Mouse (Mus musculus): ENCODE measurements around the gene Tut4. TPM values are rescaled to one million over a fixed set of nuclear protein-coding genes. Genes with fewer than 3 reads are reported as not detected.

Gene Tut4
- total and polyA plus RNA-seq, 3 experiments = 23.5 to 67.4 (median 26.3) TPM

- Histone ChIP-seq H3K27ac (ENCODE audit: insufficient read depth, low read depth) (no peak overlapping the region), H3K4me1 (ENCODE audit: control insufficient read depth in 1 of 2, insufficient read depth in 2 of 2) (peaks cover 0 to 4% of the 10 kb centered on the region in 2 experiments; a peak in 1 of 4 replicates), H3K4me2 (ENCODE audit: insufficient read depth, low read depth, poor library complexity, severe bottlenecking) (no peak overlapping the region), H3K36me3 (replicated peaks in 1 of 2; ENCODE audit: control insufficient read depth in 1 of 2, insufficient read depth in 1 of 2, low read length in 1 of 2) (no peaks in the 10 kb centered on the region), H3K9me3 (replicated peaks; ENCODE audit: low read length) (no peaks in the 10 kb centered on the region), H3K79me2 (replicated peaks; ENCODE audit: control insufficient read depth, extremely low read depth, insufficient read depth, poor library complexity, severe bottlenecking) (no peaks in the 10 kb centered on the region; the same call in 1 of the 2 replicates), H3K4me3 (replicated peaks in 1 of 3; ENCODE audit: low read depth in 2 of 3, low read length in 2 of 3, poor library complexity in 1 of 3) (no peak overlapping the region), H3K9ac (ENCODE audit: insufficient read depth, low read depth) (no peak overlapping the region), H3K27me3 (replicated peaks) (no peaks in the 10 kb centered on the region)
- DNase-seq (ENCODE audit: extremely low read depth) = no peak
- TF ChIP-seq ZMIZ1 (IDR thresholded peaks at IDR 0.05; ENCODE audit: low read depth, low read length) (no peak), ETS1 (conservative IDR thresholded peaks at IDR 0.05; ENCODE audit: low read depth, low read length) (no peak), NELFE (IDR thresholded peaks at IDR 0.05; ENCODE audit: low read depth, low read length) (no peak), UBTF (IDR thresholded peaks at IDR 0.05; ENCODE audit: low read depth, low read length) (no peak)
- dilution Hi-C loops (cut with MboI; ENCODE audit: extremely low pct_ligation_motif_present, extremely low pct_unique_long_range_greater_than_20kb, low sequenced_read_pairs) (no loop called here), in situ Hi-C loops (cut with MboI; ENCODE audit: low pct_ligation_motif_present, low pct_unique_long_range_greater_than_20kb, low sequenced_read_pairs) (no loop called here)
Observed at GRCm38 (mm10) chr4:108434221-108434620, 25.0 kb upstream of the Tut4 start.

GRCm38 (mm10) chr4:108434781-108435180, 24.4 kb upstream of the Tut4 start:
- in situ Hi-C loops (cut with MboI; ENCODE audit: low pct_ligation_motif_present, low pct_unique_long_range_greater_than_20kb, low sequenced_read_pairs) = no loop called here

GRCm38 (mm10) chr4:108435646-108436045, 23.6 kb upstream of the Tut4 start:
- H3K4me3 ChIP-seq (replicated peaks in 1 of 3; ENCODE audit: low read depth in 2 of 3, low read length in 2 of 3, poor library complexity in 1 of 3) = no peak overlapping the region
- no peaks in the 10 kb centered on the region for H3K36me3 ChIP-seq (replicated peaks in 1 of 2; ENCODE audit: control insufficient read depth in 1 of 2, insufficient read depth in 1 of 2, low read length in 1 of 2)
- H3K79me2 ChIP-seq (replicated peaks; ENCODE audit: control insufficient read depth, extremely low read depth, insufficient read depth, poor library complexity, severe bottlenecking) = no peaks in the 10 kb centered on the region; the same call in 1 of the 2 replicates
- no peak overlapping the region for H3K27ac ChIP-seq (ENCODE audit: insufficient read depth, low read depth)
- in situ Hi-C loops (cut with MboI; ENCODE audit: low pct_ligation_motif_present, low pct_unique_long_range_greater_than_20kb, low sequenced_read_pairs) (no loop called here), dilution Hi-C loops (cut with MboI; ENCODE audit: extremely low pct_ligation_motif_present, extremely low pct_unique_long_range_greater_than_20kb, low sequenced_read_pairs) (no loop called here)
- no peaks in the 10 kb centered on the region for H3K9me3 ChIP-seq (replicated peaks; ENCODE audit: low read length)
- TF ChIP-seq ZC3H11A (IDR thresholded peaks at IDR 0.05; ENCODE audit: low read depth, low read length) = no peak
- no peak for TF ChIP-seq MAZ (IDR thresholded peaks at IDR 0.05; ENCODE audit: low read depth, low read length)
- no peak for TF ChIP-seq IRF4 (IDR thresholded peaks at IDR 0.05; ENCODE audit: low read depth, low read length)
- TF ChIP-seq MAFK (IDR thresholded peaks at IDR 0.05; ENCODE audit: insufficient replicate concordance, low read length) = no peak
- TF ChIP-seq BHLHE40 (IDR thresholded peaks at IDR 0.05; ENCODE audit: low read depth, low read length) = no peak
- TF ChIP-seq ZNF384 (IDR thresholded peaks at IDR 0.05; ENCODE audit: low read depth, low read length) = no peak
- TF ChIP-seq POLR2A (IDR thresholded peaks at IDR 0.05; ENCODE audit: low read depth, low read length) = no peak
- no peak for DNase-seq (ENCODE audit: extremely low read depth)
- peaks cover 0 to 4% of the 10 kb centered on the region in 2 experiments; a peak in 1 of 4 replicates for H3K4me1 ChIP-seq (ENCODE audit: control insufficient read depth in 1 of 2, insufficient read depth in 2 of 2)
- H3K27me3 ChIP-seq (replicated peaks) = no peaks in the 10 kb centered on the region
- H3K4me2 ChIP-seq (ENCODE audit: insufficient read depth, low read depth, poor library complexity, severe bottlenecking) = no peak overlapping the region
- H3K9ac ChIP-seq (ENCODE audit: insufficient read depth, low read depth) = no peak overlapping the region

More at GRCm38 (mm10) chr4:108434781-108435180, 24.4 kb upstream of the Tut4 start:
- no peaks in the 10 kb centered on the region; the same call in 1 of the 2 replicates for H3K79me2 ChIP-seq (replicated peaks; ENCODE audit: control insufficient read depth, extremely low read depth, insufficient read depth, poor library complexity, severe bottlenecking)
- dilution Hi-C loops (cut with MboI; ENCODE audit: extremely low pct_ligation_motif_present, extremely low pct_unique_long_range_greater_than_20kb, low sequenced_read_pairs) = no loop called here
- no peak overlapping the region for H3K9ac ChIP-seq (ENCODE audit: insufficient read depth, low read depth)
- H3K27me3 ChIP-seq (replicated peaks) = no peaks in the 10 kb centered on the region
- H3K4me2 ChIP-seq (ENCODE audit: insufficient read depth, low read depth, poor library complexity, severe bottlenecking) = no peak overlapping the region
- no peaks in the 10 kb centered on the region for H3K9me3 ChIP-seq (replicated peaks; ENCODE audit: low read length)
- TF ChIP-seq NRF1 (IDR thresholded peaks at IDR 0.05; ENCODE audit: low read depth, low read length) = no peak
- TF ChIP-seq ZNF384 (IDR thresholded peaks at IDR 0.05; ENCODE audit: low read depth, low read length) = no peak
- TF ChIP-seq ZMIZ1 (IDR thresholded peaks at IDR 0.05; ENCODE audit: low read depth, low read length) = no peak
- TF ChIP-seq UBTF (IDR thresholded peaks at IDR 0.05; ENCODE audit: low read depth, low read length) = no peak
- no peak for TF ChIP-seq CHD1 (IDR thresholded peaks at IDR 0.05; ENCODE audit: low read depth, low read length)
- no peak for TF ChIP-seq HCFC1 (IDR thresholded peaks at IDR 0.05; ENCODE audit: low read depth, low read length)
- TF ChIP-seq GABPA (IDR thresholded peaks at IDR 0.05; ENCODE audit: insufficient replicate concordance, low read depth, low read length) = no peak
- TF ChIP-seq SMC3 (IDR thresholded peaks at IDR 0.05; ENCODE audit: low read depth, low read length) = no peak
- no peak for TF ChIP-seq MEF2A (IDR thresholded peaks at IDR 0.05; ENCODE audit: borderline replicate concordance, low read depth, low read length)
- TF ChIP-seq MYC (IDR thresholded peaks at IDR 0.05; ENCODE audit: low read depth, low read length) = no peak
- TF ChIP-seq JUND (conservative IDR thresholded peaks at IDR 0.05; ENCODE audit: low read depth, low read length) = no peak
- TF ChIP-seq TBP (conservative IDR thresholded peaks at IDR 0.05; ENCODE audit: low read depth, low read length) = no peak
- TF ChIP-seq MXI1 (IDR thresholded peaks at IDR 0.05; ENCODE audit: low read depth, low read length) = no peak
- TF ChIP-seq TCF12 (IDR thresholded peaks at IDR 0.05; ENCODE audit: low read depth, low read length) = no peak
- TF ChIP-seq KAT2A (IDR thresholded peaks at IDR 0.05; ENCODE audit: insufficient replicate concordance, low read length) = no peak
- no peak for TF ChIP-seq CHD2 (IDR thresholded peaks at IDR 0.05; ENCODE audit: low read length)
- no peak for TF ChIP-seq MAX (IDR thresholded peaks at IDR 0.05; ENCODE audit: low read length)
- no peaks in the 10 kb centered on the region for H3K36me3 ChIP-seq (replicated peaks in 1 of 2; ENCODE audit: control insufficient read depth in 1 of 2, insufficient read depth in 1 of 2, low read length in 1 of 2)
- H3K4me1 ChIP-seq (ENCODE audit: control insufficient read depth in 1 of 2, insufficient read depth in 2 of 2) = peaks cover 0 to 4% of the 10 kb centered on the region in 2 experiments; a peak in 1 of 4 replicates
- no peak for DNase-seq (ENCODE audit: extremely low read depth)
- H3K27ac ChIP-seq (ENCODE audit: insufficient read depth, low read depth) = no peak overlapping the region
- no peak overlapping the region for H3K4me3 ChIP-seq (replicated peaks in 1 of 3; ENCODE audit: low read depth in 2 of 3, low read length in 2 of 3, poor library complexity in 1 of 3)
